In the genomic region with DNA sequence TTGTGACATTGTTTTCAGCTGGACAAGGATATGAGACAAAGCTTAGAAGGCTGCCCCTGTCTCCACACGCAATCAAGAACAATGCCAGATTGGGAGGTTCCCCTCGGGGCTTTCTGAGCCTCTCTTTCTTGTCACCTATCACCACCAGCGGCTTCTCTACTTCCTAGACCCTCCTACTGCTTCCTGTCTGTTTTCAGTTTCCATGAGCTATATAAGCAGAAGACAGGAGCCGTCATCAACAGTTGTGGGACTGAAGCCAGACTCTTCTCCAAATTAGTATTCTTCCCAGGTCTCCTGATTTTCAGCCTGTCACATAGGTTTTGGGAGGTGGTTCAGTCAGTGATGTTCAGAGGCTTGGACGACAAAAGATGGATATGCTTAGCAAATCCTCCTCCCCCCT, we compare ENCODE assay signal across 9 mouse cellular contexts. TPM values are rescaled to one million over a fixed set of nuclear protein-coding genes. Genes with fewer than 3 reads are reported as not detected.
DNase-seq lines count a peak whose midpoint lies in the region; ATAC-seq and TF ChIP-seq lines count a peak whose summit lies in the region.
"Had no signal": no experiment of that assay in that cellular context is flagged by ENCODE, and none has a peak within 500 bp of the region (broad histone marks: within the 10 kb centered on the region; RNA-seq: fewer than 3 reads in every experiment).

No protein-coding gene starts in this region.

- peaks cover 4% of the 10 kb centered on the region for H3K4me1 ChIP-seq in neural tube, embryonic 12.5 days
- H3K4me1 ChIP-seq in forebrain, postnatal 0 days (ENCODE audit: insufficient read depth), result 0 out of 2 replicates have a peak, but pooled peaks cover 5% of the 10 kb centered on the region
- H3K4me1 ChIP-seq in midbrain, embryonic 13.5 days (replicated peaks), result peaks cover 11% of the 10 kb centered on the region; the same call in 1 of the 2 replicates
- H3K4me1 ChIP-seq: embryonic facial prominence, embryonic 12.5 days had no signal

- H3K4me2 ChIP-seq in neural tube, embryonic 12.5 days (replicated peaks), result no peak overlapping the region
- peak overlapping the region; percentile 13; the same call in 1 of the 2 replicates for H3K4me2 ChIP-seq in forebrain, postnatal 0 days (ENCODE audit: low read depth)
- peak overlapping the region; percentile 23; the same call in 1 of the 2 replicates for H3K4me2 ChIP-seq in midbrain, embryonic 13.5 days (replicated peaks)
- H3K4me2 ChIP-seq: embryonic facial prominence, embryonic 12.5 days had no signal

- H3K27ac ChIP-seq in neural tube, embryonic 12.5 days, result no peak overlapping the region
- H3K27ac ChIP-seq in forebrain, postnatal 0 days (ENCODE audit: low read depth, low read length), result peak overlapping the region; percentile 15; the same call in 1 of the 2 replicates
- H3K27ac ChIP-seq in midbrain, embryonic 13.5 days, result no peak overlapping the region
- H3K27ac ChIP-seq: embryonic facial prominence, embryonic 12.5 days had no signal

- H3K9me3 ChIP-seq in neural tube, embryonic 12.5 days, result 0 out of 2 replicates have a peak, but pooled peaks cover 5% of the 10 kb centered on the region
- no peaks in the 10 kb centered on the region for H3K9me3 ChIP-seq in forebrain, postnatal 0 days (ENCODE audit: low read length)
- no peaks in the 10 kb centered on the region for H3K9me3 ChIP-seq in midbrain, embryonic 13.5 days
- H3K9me3 ChIP-seq: embryonic facial prominence, embryonic 12.5 days had no signal

- no peaks in the 10 kb centered on the region for H3K36me3 ChIP-seq in neural tube, embryonic 12.5 days
- no peaks in the 10 kb centered on the region for H3K36me3 ChIP-seq in forebrain, postnatal 0 days (ENCODE audit: insufficient read depth)
- H3K36me3 ChIP-seq in midbrain, embryonic 13.5 days, result no peaks in the 10 kb centered on the region
- H3K36me3 ChIP-seq: embryonic facial prominence, embryonic 12.5 days had no signal

- H3K27me3 ChIP-seq in neural tube, embryonic 12.5 days (replicated peaks), result no peaks in the 10 kb centered on the region
- H3K27me3 ChIP-seq in forebrain, postnatal 0 days (ENCODE audit: insufficient read depth, low read length), result no peaks in the 10 kb centered on the region
- H3K27me3 ChIP-seq in midbrain, embryonic 13.5 days, result no peaks in the 10 kb centered on the region
- H3K27me3 ChIP-seq: embryonic facial prominence, embryonic 12.5 days had no signal

- TF ChIP-seq CTCF in forebrain, postnatal 0 days (IDR thresholded peaks at IDR 0.05; ENCODE audit: low read depth), result no peak

- no peak overlapping the region for H3K4me3 ChIP-seq in neural tube, embryonic 12.5 days
- no peak overlapping the region for H3K4me3 ChIP-seq in forebrain, postnatal 0 days (ENCODE audit: low read depth, low read length)
- no peak overlapping the region for H3K4me3 ChIP-seq in midbrain, embryonic 13.5 days (replicated peaks)
- H3K4me3 ChIP-seq: embryonic facial prominence, embryonic 12.5 days had no signal

- peak; percentile 63 for ATAC-seq in neural tube, embryonic 12.5 days (ENCODE audit: low FRiP score, low read depth)
- ATAC-seq in forebrain, postnatal 0 days, result peak; percentile 38
- ATAC-seq in midbrain, embryonic 13.5 days, result peak; percentile 75

- 45% methylated on average over 5 of the region's 5 CpGs for WGBS in neural tube, embryonic 12.5 days
- 20% methylated on average over 5 of the region's 5 CpGs for WGBS in forebrain, postnatal 0 days
- 21% methylated on average over 5 of the region's 5 CpGs for WGBS in midbrain, embryonic 13.5 days

- no peak for DNase-seq in neural tube, embryonic 10.5 days (ENCODE audit: extremely low spot score, low spot score)
- DNase-seq in forebrain, postnatal 0 days, result peak; percentile 39
- DNase-seq in induced T-regulatory cell, adult 2 months (ENCODE audit: low read depth), result peak; percentile 84
- no peak for DNase-seq in ovary, postnatal 36 days (ENCODE audit: low spot score)
- DNase-seq in right cerebral cortex, postnatal 25 days, result no peak
- no peak for DNase-seq in adrenal gland, postnatal 25 days

- H3K9ac ChIP-seq in neural tube, embryonic 12.5 days, result no peak overlapping the region
- H3K9ac ChIP-seq in forebrain, postnatal 0 days, result no peak overlapping the region
- H3K9ac ChIP-seq in midbrain, embryonic 13.5 days (replicated peaks), result no peak overlapping the region
- H3K9ac ChIP-seq: embryonic facial prominence, embryonic 12.5 days had no signal

RNA-seq across cellular contexts. Expression of a gene that starts 47.6 kb away (rescaled TPM):
- 14.1 and 17.8 TPM in 2 replicates for polyA plus RNA-seq in neural tube, embryonic 12.5 days (2016; fragmentation: Nextera tagmentation; extraction: Ambion mirVana)
- 18.9 and 21.1 TPM in 2 replicates for total RNA-seq in forebrain, postnatal 0 days (2014; rRNA removed)
- 3.6 and 4.2 TPM in 2 replicates for polyA plus RNA-seq in forebrain, postnatal 0 days (2015; fragmentation: Nextera tagmentation; extraction: Ambion mirVana)
- polyA plus RNA-seq in midbrain, embryonic 13.5 days (2015; fragmentation: Nextera tagmentation; extraction: Ambion mirVana), result 5.0 and 6.6 TPM in 2 replicates
- total RNA-seq in adrenal gland, postnatal 25 days (2021), result 60.2 and 64.4 TPM in 2 replicates

Comparison
In these comparisons a context has a peak if more than half of its experiments do, and no peak if none do; other contexts are left out.
1. DNase-seq: peak in forebrain, postnatal 0 days (single experiment) and induced T-regulatory cell, adult 2 months (single experiment); none in neural tube, embryonic 10.5 days (single experiment), ovary, postnatal 36 days (single experiment), right cerebral cortex, postnatal 25 days (single experiment) and adrenal gland, postnatal 25 days (single experiment).
2. Peak in every context shown above with its lines, with median percentiles within 50 percentile points of each other: ATAC-seq.